Mouse (Mus musculus) liver, embryonic 11.5 days (tissue): ENCODE data around the gene Slc25a19. TPM values are rescaled to one million over a fixed set of nuclear protein-coding genes. Genes with fewer than 3 reads are reported as not detected.
A peak's percentile ranks its signal among the peaks of the same experiment; 100 is the strongest.

Experiments
- ATAC-seq: fragments of 200-750 bp; cut with Nextera tagmentation; replicated peaks from 2 replicates; pipeline ENCODE4 v1.8.0; 2017; ENCODE audit warnings: moderate number of reproducible peaks, mild to moderate bottlenecking, moderate TSS enrichment, moderate library complexity; ENCODE audit not compliant: low FRiP score
- DNase-seq: peaks from one replicate; pipeline ENCODE4 v3.0.0-alpha.2; 2017; ENCODE audit warnings: low spot score
- H3K27ac ChIP-seq: fragments of 300-500 bp; sonication (generic); 2 replicates; pipeline ENCODE4 v1.5.1; 2014; ENCODE audit warnings: mild to moderate bottlenecking, low read depth, low read length, control low read depth
- H3K27me3 ChIP-seq: fragments of 300-500 bp; sonication (generic); replicated peaks from 2 replicates; pipeline ENCODE4 v1.6.1; 2014; ENCODE audit warnings: low read length, mixed read lengths; ENCODE audit not compliant: control insufficient read depth, insufficient read depth
- H3K36me3 ChIP-seq: fragments of 300-500 bp; sonication (generic); 2 replicates; pipeline ENCODE4 v1.6.1; 2014; ENCODE audit warnings: mild to moderate bottlenecking, low read length, moderate library complexity, mixed read lengths; ENCODE audit not compliant: control insufficient read depth, insufficient read depth
- H3K4me1 ChIP-seq: fragments of 300-500 bp; sonication (generic); replicated peaks from 2 replicates; pipeline ENCODE4 v1.6.1; 2014; ENCODE audit warnings: low read length, mixed read lengths; ENCODE audit not compliant: control insufficient read depth, insufficient read depth
- H3K4me2 ChIP-seq: fragments of 300-500 bp; sonication (generic); 2 replicates; pipeline ENCODE4 v1.6.1; 2014; ENCODE audit warnings: mild to moderate bottlenecking, control low read depth, moderate library complexity
- H3K4me3 ChIP-seq: fragments of 300-500 bp; sonication (generic); 2 replicates; pipeline ENCODE4 v1.5.1; 2014; ENCODE audit warnings: low read depth, low read length, control low read depth
- H3K9ac ChIP-seq: fragments of 300-500 bp; sonication (generic); 2 replicates; pipeline ENCODE4 v1.6.1; 2014; ENCODE audit warnings: low read depth, low read length, control low read depth
- H3K9me3 ChIP-seq: fragments of 300-500 bp; sonication (generic); 2 replicates; pipeline ENCODE4 v1.6.1; 2016; ENCODE audit warnings: low read length, inconsistent platforms, mixed read lengths; ENCODE audit not compliant: control insufficient read depth
- WGBS: fragments of 180-500 bp; shearing (Covaris S2); extraction: QIAGEN DNeasy Blood & Tissue Kit; methylation state at CpG from one replicate; pipeline ENCODE4 v1.1.7; 2014; 5-methylcytosine and 5-hydroxymethylcytosine counted together
- polyA plus RNA-seq: library from polyadenylated mRNA; unstranded; fragments of >200 nt; fragmentation: Nextera tagmentation; extraction: Ambion mirVana; gene quantifications from 2 replicates; pipeline ENCODE4 v1.2.1, GENCODE M21; 2014

Gene Slc25a19
- polyA plus RNA-seq, 1 experiment from 2014 or later: 30.9 TPM

- H3K9me3 ChIP-seq: no peaks in the 10 kb centered on the region
Observed at GRCm38 (mm10) chr11:115587984-115588383, 40.1 kb downstream of the Slc25a19 start.

GRCm38 (mm10) chr11:115586403-115586802 is 41.7 kb downstream of the Slc25a19 start:
- no peak for DNase-seq
- no peaks in the 10 kb centered on the region for H3K9me3 ChIP-seq
- 86% methylated on average over 9 of the region's 9 CpGs for WGBS
- no peak overlapping the region for H3K9ac ChIP-seq
- peaks cover 83% of the 10 kb centered on the region for H3K36me3 ChIP-seq
- no peak overlapping the region for H3K27ac ChIP-seq
- H3K4me3 ChIP-seq: no peak overlapping the region
- H3K4me1 ChIP-seq: no peaks in the 10 kb centered on the region
- ATAC-seq: no peak
- H3K4me2 ChIP-seq: no peak overlapping the region
- no peaks in the 10 kb centered on the region for H3K27me3 ChIP-seq

More at GRCm38 (mm10) chr11:115587984-115588383, 40.1 kb downstream of the Slc25a19 start:
- DNase-seq (no peak), ATAC-seq (no peak)
- Histone ChIP-seq H3K4me1 (no peaks in the 10 kb centered on the region), H3K4me3 (no peak overlapping the region), H3K27me3 (no peaks in the 10 kb centered on the region), H3K36me3 (peaks cover 81% of the 10 kb centered on the region), H3K4me2 (no peak overlapping the region), H3K9ac (no peak overlapping the region), H3K27ac (no peak overlapping the region)
- WGBS: 83% methylated on average over 9 of the region's 9 CpGs

GRCm38 (mm10) chr11:115585573-115586100 is 42.5 kb downstream of the Slc25a19 start:
- 87% methylated on average over 7 of the region's 7 CpGs for WGBS
- no peak overlapping the region for H3K4me3 ChIP-seq
- H3K4me2 ChIP-seq: no peak overlapping the region

GRCm38 (mm10) chr11:115584376-115585073 is 43.6 kb downstream of the Slc25a19 start:
- H3K27ac ChIP-seq: no peak overlapping the region
- 85% methylated on average over 10 of the region's 10 CpGs for WGBS
- H3K4me3 ChIP-seq: no peak overlapping the region
- no peak overlapping the region for H3K9ac ChIP-seq
- no peaks in the 10 kb centered on the region for H3K9me3 ChIP-seq
- peak; percentile 27; the same call in 1 of the 2 replicates for ATAC-seq
- H3K36me3 ChIP-seq: peaks cover 80% of the 10 kb centered on the region
- no peak for DNase-seq
- no peaks in the 10 kb centered on the region for H3K27me3 ChIP-seq
- H3K4me1 ChIP-seq: no peaks in the 10 kb centered on the region
- H3K4me2 ChIP-seq: no peak overlapping the region

More at GRCm38 (mm10) chr11:115585573-115586100, 42.5 kb downstream of the Slc25a19 start:
- DNase-seq (no peak), ATAC-seq (no peak)
- Histone ChIP-seq H3K9ac (no peak overlapping the region), H3K36me3 (peaks cover 83% of the 10 kb centered on the region), H3K27me3 (no peaks in the 10 kb centered on the region), H3K9me3 (no peaks in the 10 kb centered on the region), H3K4me1 (no peaks in the 10 kb centered on the region), H3K27ac (no peak overlapping the region)

GRCm38 (mm10) chr11:115582913-115583606 is 45.0 kb downstream of the Slc25a19 start:
- no peaks in the 10 kb centered on the region for H3K9me3 ChIP-seq
- ATAC-seq (no peak), DNase-seq (no peak)
- 86% methylated on average over 10 of the region's 10 CpGs for WGBS
- H3K4me1 ChIP-seq: no peaks in the 10 kb centered on the region
- no peak overlapping the region for H3K4me3 ChIP-seq
- no peak overlapping the region for H3K27ac ChIP-seq
- H3K4me2 ChIP-seq: no peak overlapping the region
- no peaks in the 10 kb centered on the region for H3K27me3 ChIP-seq
- H3K9ac ChIP-seq: no peak overlapping the region
- H3K36me3 ChIP-seq: peaks cover 82% of the 10 kb centered on the region

- Histone ChIP-seq H3K4me1 (no peaks in the 10 kb centered on the region), H3K9me3 (no peaks in the 10 kb centered on the region), H3K4me2 (no peak overlapping the region), H3K27ac (no peak overlapping the region), H3K4me3 (no peak overlapping the region), H3K36me3 (peaks cover 56% of the 10 kb centered on the region), H3K9ac (no peak overlapping the region), H3K27me3 (no peaks in the 10 kb centered on the region)
- ATAC-seq (no peak), DNase-seq (no peak)
Observed at GRCm38 (mm10) chr11:115579080-115579479, 49.0 kb downstream of the Slc25a19 start.

- H3K27ac ChIP-seq: no peak overlapping the region
- peaks cover 37% of the 10 kb centered on the region for H3K36me3 ChIP-seq
- 12% methylated on average over 7 of the region's 7 CpGs for WGBS
Observed at GRCm38 (mm10) chr11:115564961-115565360, 63.1 kb downstream of the Slc25a19 start.

More at GRCm38 (mm10) chr11:115564961-115565360, 63.1 kb downstream of the Slc25a19 start:
- no peaks in the 10 kb centered on the region for H3K27me3 ChIP-seq
- H3K4me2 ChIP-seq: peak overlapping the region; percentile 86
- no peak for ATAC-seq
- peak overlapping the region; percentile 82 for H3K4me3 ChIP-seq
- H3K4me1 ChIP-seq: peaks cover 7% of the 10 kb centered on the region
- DNase-seq: no peak
- no peaks in the 10 kb centered on the region for H3K9me3 ChIP-seq
- peak overlapping the region; percentile 85 for H3K9ac ChIP-seq
